Mouse (Mus musculus) stomach, embryonic 14.5 days (tissue): ENCODE data around the gene Il27ra. TPM values are rescaled to one million over a fixed set of nuclear protein-coding genes. Genes with fewer than 3 reads are reported as not detected.

Source experiments
- ATAC-seq: fragments of 200-750 bp; cut with Nextera tagmentation; 2 replicates; pipeline ENCODE4 v1.8.0; 2017; ENCODE audit warnings: low read depth, moderate TSS enrichment; ENCODE audit not compliant: insufficient number of reproducible peaks, insufficient read depth, low FRiP score
- H3K27ac ChIP-seq: fragments of 300-500 bp; sonication (generic); 2 replicates; pipeline ENCODE4 v1.5.1; 2014; ENCODE audit warnings: mild to moderate bottlenecking, low read length, moderate library complexity, mixed read lengths
- H3K27me3 ChIP-seq: fragments of 300-500 bp; sonication (generic); 2 replicates; pipeline ENCODE4 v1.6.1; 2014; ENCODE audit warnings: low read length, control low read depth, mixed read lengths; ENCODE audit not compliant: control insufficient read depth, insufficient read depth
- H3K36me3 ChIP-seq: fragments of 300-500 bp; sonication (generic); 2 replicates; pipeline ENCODE4 v1.6.1; 2014; ENCODE audit warnings: mild to moderate bottlenecking, control low read depth, low read length, moderate library complexity, mixed read lengths; ENCODE audit not compliant: control insufficient read depth, insufficient read depth
- H3K4me1 ChIP-seq: fragments of 300-500 bp; sonication (generic); 2 replicates; pipeline ENCODE4 v1.6.1; 2014; ENCODE audit warnings: low read length, control low read depth, mixed read lengths; ENCODE audit not compliant: control insufficient read depth, insufficient read depth
- H3K4me2 ChIP-seq: fragments of 300-500 bp; sonication (generic); replicated peaks from 2 replicates; pipeline ENCODE4 v1.6.1; 2014; ENCODE audit warnings: low read depth, low read length, control low read depth
- H3K4me3 ChIP-seq: fragments of 300-500 bp; sonication (generic); 2 replicates; pipeline ENCODE4 v1.5.1; 2014; ENCODE audit warnings: low read depth, low read length, control low read depth
- H3K9ac ChIP-seq: fragments of 300-500 bp; sonication (generic); replicated peaks from 2 replicates; pipeline ENCODE4 v1.6.1; 2014; ENCODE audit warnings: low read depth, mild to moderate bottlenecking, control low read depth, low read length, moderate library complexity, mixed read lengths
- H3K9me3 ChIP-seq: fragments of 300-500 bp; sonication (generic); 2 replicates; pipeline ENCODE4 v1.6.1; 2016; ENCODE audit warnings: low read depth, low read length, control low read depth; ENCODE audit not compliant: control insufficient read depth
- WGBS: fragments of 180-500 bp; shearing (Covaris S2); extraction: QIAGEN DNeasy Blood & Tissue Kit; methylation state at CpG from one replicate; pipeline ENCODE4 v1.1.7; 2014; 5-methylcytosine and 5-hydroxymethylcytosine counted together
- polyA plus RNA-seq: library from polyadenylated mRNA; unstranded; fragments of >200 nt; fragmentation: Nextera tagmentation; extraction: Ambion mirVana; gene quantifications from 2 replicates; pipeline ENCODE4 v1.2.1, GENCODE M21; 2014

Il27ra gene
- polyA plus RNA-seq, 1 experiment from 2014 or later = 1.1 TPM

DNA sequence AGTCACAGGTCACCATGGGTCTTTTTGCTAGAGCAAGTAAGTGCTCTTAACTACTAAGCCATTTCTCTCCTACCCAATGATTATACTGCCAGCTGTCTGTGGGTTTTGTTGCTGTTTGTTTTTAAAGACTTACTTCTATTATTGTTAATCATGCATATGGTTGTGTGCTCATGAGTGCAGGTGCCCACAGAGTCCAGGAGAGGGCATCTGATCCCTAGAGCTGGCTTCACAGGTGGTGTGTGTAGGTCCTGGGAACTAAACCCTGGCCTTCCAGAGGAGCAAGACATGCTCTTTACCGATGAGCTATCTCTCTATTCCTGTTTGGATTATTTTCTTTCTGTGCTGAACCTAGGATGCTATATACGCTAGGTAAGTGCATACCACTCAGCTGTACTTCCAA lies 16.8 kb upstream of the Il27ra start:
- no peak for ATAC-seq
- 96% methylated on average over 2 of the region's 2 CpGs for WGBS
- Histone ChIP-seq H3K4me3 (no peak overlapping the region), H3K36me3 (no peaks in the 10 kb centered on the region), H3K27me3 (no peaks in the 10 kb centered on the region), H3K9ac (no peak overlapping the region), H3K4me1 (no peaks in the 10 kb centered on the region), H3K9me3 (no peaks in the 10 kb centered on the region), H3K4me2 (no peak overlapping the region), H3K27ac (no peak overlapping the region)

GRCm38 (mm10) chr8:84057827-84058226 lies 15.4 kb upstream of the Il27ra start:
- no peaks in the 10 kb centered on the region for H3K27me3 ChIP-seq
- no peak for ATAC-seq

GRCm38 (mm10) chr8:84053229-84053628 lies 10.8 kb upstream of the Il27ra start:
- H3K27me3 ChIP-seq = no peaks in the 10 kb centered on the region
- no peak overlapping the region for H3K4me2 ChIP-seq
- no peaks in the 10 kb centered on the region for H3K9me3 ChIP-seq
- 91% methylated on average over 5 of the region's 5 CpGs for WGBS
- no peak overlapping the region for H3K4me3 ChIP-seq
- H3K9ac ChIP-seq = no peak overlapping the region
- H3K36me3 ChIP-seq = no peaks in the 10 kb centered on the region
- H3K4me1 ChIP-seq = no peaks in the 10 kb centered on the region
- no peak for ATAC-seq
- no peak overlapping the region for H3K27ac ChIP-seq

More at GRCm38 (mm10) chr8:84057827-84058226, 15.4 kb upstream of the Il27ra start:
- Histone ChIP-seq H3K4me2 (no peak overlapping the region), H3K27ac (no peak overlapping the region), H3K9ac (no peak overlapping the region), H3K9me3 (no peaks in the 10 kb centered on the region), H3K4me1 (no peaks in the 10 kb centered on the region), H3K4me3 (no peak overlapping the region), H3K36me3 (no peaks in the 10 kb centered on the region)
- WGBS = 79% methylated on average over 1 of the region's 1 CpGs

GRCm38 (mm10) chr8:84052746-84053145 lies 10.4 kb upstream of the Il27ra start:
- Histone ChIP-seq H3K4me3 (no peak overlapping the region), H3K36me3 (no peaks in the 10 kb centered on the region), H3K9me3 (no peaks in the 10 kb centered on the region), H3K27me3 (no peaks in the 10 kb centered on the region), H3K27ac (no peak overlapping the region), H3K4me2 (no peak overlapping the region), H3K4me1 (no peaks in the 10 kb centered on the region), H3K9ac (no peak overlapping the region)
- WGBS = 62% methylated on average over 3 of the region's 3 CpGs
- peak; percentile 76 for ATAC-seq

- Histone ChIP-seq H3K36me3 (no peaks in the 10 kb centered on the region), H3K4me2 (no peak overlapping the region), H3K27me3 (peaks cover 23% of the 10 kb centered on the region), H3K27ac (no peak overlapping the region), H3K9ac (no peak overlapping the region), H3K9me3 (no peaks in the 10 kb centered on the region), H3K4me3 (no peak overlapping the region), H3K4me1 (no peaks in the 10 kb centered on the region)
- WGBS = 57% methylated on average over 5 of the region's 5 CpGs
- no peak for ATAC-seq
Measured at GRCm38 (mm10) chr8:84048171-84048570, 5.8 kb upstream of the Il27ra start.

GRCm38 (mm10) chr8:84046505-84046904 lies 4.1 kb upstream of the Il27ra start:
- 0 out of 2 replicates have a peak, but pooled peaks cover 3% of the 10 kb centered on the region for H3K4me1 ChIP-seq
- no peak overlapping the region for H3K4me2 ChIP-seq
- no peaks in the 10 kb centered on the region for H3K36me3 ChIP-seq
- no peak overlapping the region for H3K9ac ChIP-seq
- no peak for ATAC-seq
- H3K4me3 ChIP-seq = no peak overlapping the region
- no peaks in the 10 kb centered on the region for H3K9me3 ChIP-seq
- peaks cover 29% of the 10 kb centered on the region for H3K27me3 ChIP-seq
- no peak overlapping the region for H3K27ac ChIP-seq
- WGBS = 77% methylated on average over 3 of the region's 3 CpGs

DNA sequence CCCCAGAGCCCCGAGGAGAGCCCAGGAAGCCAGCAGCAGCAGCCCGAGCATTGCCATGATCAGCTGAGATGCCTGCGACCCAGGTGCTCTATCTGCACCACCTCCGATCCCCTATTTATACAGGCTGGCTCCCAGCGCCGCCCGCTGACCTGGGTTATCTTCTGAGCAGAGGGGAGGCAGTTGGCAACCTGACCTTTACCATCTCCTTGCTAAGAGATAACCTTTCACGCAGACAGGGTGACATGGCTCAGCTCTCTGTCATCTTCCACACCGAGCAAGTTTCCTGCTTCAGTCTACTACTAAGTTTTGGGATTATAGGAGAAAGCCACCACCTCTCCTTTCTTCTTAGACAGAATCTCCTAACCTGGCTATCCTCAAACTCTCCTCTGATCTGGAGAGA lies 2.5 kb upstream of the Il27ra start, which contains the start of gene Rln3:
Rln3 (minus strand) TSS at position 101 of the 400 bp plus-strand sequence.
- Histone ChIP-seq H3K36me3 (no peaks in the 10 kb centered on the region), H3K27me3 (peaks cover 29% of the 10 kb centered on the region), H3K27ac (no peak within 1 kb of the TSS), H3K4me3 (no peak within 1 kb of the TSS; the same call in 1 of the 2 replicates), H3K4me1 (0 out of 2 replicates have a peak, but pooled peaks cover 3% of the 10 kb centered on the region), H3K4me2 (0 out of 2 replicates have a peak within 1 kb of the TSS, but pooled peaks have one; percentile 12), H3K9me3 (no peaks in the 10 kb centered on the region), H3K9ac (no peak within 1 kb of the TSS)
- no peak for ATAC-seq
- WGBS = 6% methylated on average over 9 of the region's 9 CpGs

GRCm38 (mm10) chr8:84044103-84044502 lies 1.7 kb upstream of the Il27ra start:
- Histone ChIP-seq H3K9ac (no peak overlapping the region), H3K4me3 (no peak overlapping the region), H3K27me3 (peaks cover 29% of the 10 kb centered on the region), H3K36me3 (no peaks in the 10 kb centered on the region), H3K4me1 (0 out of 2 replicates have a peak, but pooled peaks cover 3% of the 10 kb centered on the region), H3K27ac (no peak overlapping the region), H3K9me3 (no peaks in the 10 kb centered on the region), H3K4me2 (no peak overlapping the region)
- ATAC-seq = no peak
- 11% methylated on average over 7 of the region's 7 CpGs for WGBS

DNA sequence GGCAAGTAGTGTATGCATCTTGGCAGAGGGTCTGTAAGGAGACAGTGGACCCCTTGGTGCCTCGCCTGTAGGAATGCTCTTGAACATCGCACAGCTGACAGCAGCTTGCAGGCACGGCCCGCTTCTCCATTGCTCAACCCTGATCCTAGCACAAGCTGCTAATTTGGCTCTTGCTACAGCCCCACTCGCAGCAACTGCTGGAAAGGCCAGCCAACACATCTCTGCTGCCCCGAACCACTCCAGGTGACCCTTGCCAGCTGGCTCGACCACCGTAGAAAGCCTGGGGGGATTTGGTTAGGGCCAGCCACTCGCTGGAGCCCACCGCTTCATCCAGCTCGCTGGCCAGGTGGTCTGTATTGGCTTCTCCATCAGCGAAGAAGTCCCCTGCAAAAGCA lies 556 bp upstream of the Il27ra start:
- Histone ChIP-seq H3K4me1 (0 out of 2 replicates have a peak, but pooled peaks cover 3% of the 10 kb centered on the region), H3K9me3 (no peaks in the 10 kb centered on the region), H3K9ac (no peak overlapping the region), H3K27ac (no peak overlapping the region), H3K4me3 (0 out of 2 replicates have a peak overlapping the region, but pooled peaks have one; percentile 26), H3K27me3 (peaks cover 29% of the 10 kb centered on the region), H3K36me3 (no peaks in the 10 kb centered on the region), H3K4me2 (peak overlapping the region; percentile 64)
- WGBS = 35% methylated on average over 12 of the region's 12 CpGs
- ATAC-seq = no peak
